Comparison of ENCODE assay signal across 11 mouse cellular contexts in genomic region chr13:111291958-111292493, GRCm38 (mm10). TPM values are rescaled to one million over a fixed set of nuclear protein-coding genes. Genes with fewer than 3 reads are reported as not detected.
A peak's percentile ranks its signal among the peaks of the same experiment; 100 is the strongest.
DNase-seq lines count a peak whose midpoint lies in the region; ATAC-seq and TF ChIP-seq lines count a peak whose summit lies in the region.
"Had no signal": no experiment of that assay in that cellular context is flagged by ENCODE, and none has a peak within 500 bp of the region (broad histone marks: within the 10 kb centered on the region; RNA-seq: fewer than 3 reads in every experiment).

No protein-coding gene starts in this region.

- H3K4me1 ChIP-seq in forebrain, embryonic 15.5 days, result 0 out of 2 replicates have a peak, but pooled peaks cover 4% of the 10 kb centered on the region
- H3K4me1 ChIP-seq in forebrain, embryonic 10.5 days, result no peaks in the 10 kb centered on the region; the same call in 1 of the 2 replicates
- peaks cover 43% of the 10 kb centered on the region for H3K4me1 ChIP-seq in heart, embryonic 13.5 days
- peaks cover 6% of the 10 kb centered on the region for H3K4me1 ChIP-seq in lung, adult 2 months (ENCODE audit: control insufficient read depth, insufficient read depth, low read length)
- peaks cover 12% of the 10 kb centered on the region; the same call in 1 of the 2 replicates for H3K4me1 ChIP-seq in small intestine, adult 2 months (ENCODE audit: control insufficient read depth, insufficient read depth, insufficient read length, low read length)

- DNase-seq in forebrain, embryonic 10.5 days (ENCODE audit: extremely low spot score, low spot score), result no peak
- peak; percentile 38 to 61 for DNase-seq in cerebellum, postnatal 4 days (ENCODE audit: low spot score in 2 of 2)
- peak; percentile 62 for DNase-seq in kidney, postnatal 10 days
- DNase-seq in lung, adult 2 months, result peak; percentile 11
- no peak for DNase-seq in thymus, postnatal 0 days (ENCODE audit: low spot score)

- no peaks in the 10 kb centered on the region for H3K27me3 ChIP-seq in forebrain, embryonic 15.5 days
- H3K27me3 ChIP-seq in forebrain, embryonic 10.5 days (ENCODE audit: poor library complexity, severe bottlenecking), result no peaks in the 10 kb centered on the region
- H3K27me3 ChIP-seq in heart, embryonic 13.5 days (replicated peaks), result no peaks in the 10 kb centered on the region
- no peaks in the 10 kb centered on the region for H3K27me3 ChIP-seq in small intestine, adult 2 months (ENCODE audit: control insufficient read depth, insufficient read depth, low read length)
- H3K27me3 ChIP-seq: CH12.LX had no signal

- no peak overlapping the region; the same call in 1 of the 2 replicates for H3K27ac ChIP-seq in forebrain, embryonic 15.5 days (replicated peaks)
- no peak overlapping the region for H3K27ac ChIP-seq in forebrain, embryonic 10.5 days
- peak overlapping the region; percentile 92 for H3K27ac ChIP-seq in heart, embryonic 13.5 days (replicated peaks)
- peak overlapping the region; percentile 66 for H3K27ac ChIP-seq in small intestine, adult 2 months (ENCODE audit: insufficient read depth, low read depth, low read length)

- 22% methylated on average over 7 of the region's 7 CpGs for WGBS in forebrain, embryonic 15.5 days
- WGBS in forebrain, embryonic 10.5 days, result 69% methylated on average over 7 of the region's 7 CpGs
- 31% methylated on average over 7 of the region's 7 CpGs for WGBS in heart, embryonic 13.5 days
- 21% methylated on average over 7 of the region's 7 CpGs for WGBS in lung, adult 2 months
- WGBS in small intestine, adult 2 months, result 31% methylated on average over 7 of the region's 7 CpGs

- no peak overlapping the region for H3K4me3 ChIP-seq in forebrain, embryonic 15.5 days
- no peak overlapping the region for H3K4me3 ChIP-seq in forebrain, embryonic 10.5 days
- H3K4me3 ChIP-seq in heart, embryonic 13.5 days, result no peak overlapping the region
- H3K4me3 ChIP-seq in lung, adult 2 months (replicated peaks; ENCODE audit: extremely low read depth, low read depth, low read length), result no peak overlapping the region
- H3K4me3 ChIP-seq in small intestine, adult 2 months (ENCODE audit: low read depth, low read length), result no peak overlapping the region
- H3K4me3 ChIP-seq: erythroblast, embryonic 14.5 days; myocyte had no signal

- H3K9me3 ChIP-seq in forebrain, embryonic 15.5 days, result no peaks in the 10 kb centered on the region
- H3K9me3 ChIP-seq in forebrain, embryonic 10.5 days, result no peaks in the 10 kb centered on the region
- H3K9me3 ChIP-seq in heart, embryonic 13.5 days, result no peaks in the 10 kb centered on the region

- H3K36me3 ChIP-seq in forebrain, embryonic 15.5 days, result no peaks in the 10 kb centered on the region
- H3K36me3 ChIP-seq in forebrain, embryonic 10.5 days (replicated peaks), result no peaks in the 10 kb centered on the region
- H3K36me3 ChIP-seq in heart, embryonic 13.5 days, result no peaks in the 10 kb centered on the region
- no peaks in the 10 kb centered on the region for H3K36me3 ChIP-seq in small intestine, adult 2 months (ENCODE audit: control insufficient read depth, insufficient read depth, low read length)

- no peak for TF ChIP-seq CTCF in lung, adult 2 months (IDR thresholded peaks at IDR 0.05; ENCODE audit: insufficient read depth, low read length)
- no peak for TF ChIP-seq CTCF in small intestine, adult 2 months (IDR thresholded peaks at IDR 0.05; ENCODE audit: extremely low read depth, insufficient read length, insufficient replicate concordance, low read depth, low read length)

- H3K9ac ChIP-seq in forebrain, embryonic 15.5 days (replicated peaks), result no peak overlapping the region
- H3K9ac ChIP-seq in heart, embryonic 13.5 days, result peak overlapping the region; percentile 44; the same call in 1 of the 2 replicates

- 0 out of 2 replicates have a peak, but pooled peaks have one; percentile 43 for ATAC-seq in forebrain, embryonic 15.5 days (replicated peaks)
- ATAC-seq in heart, embryonic 13.5 days (ENCODE audit: extremely low read depth, insufficient number of reproducible peaks, low FRiP score, low TSS enrichment), result 0 out of 2 replicates have a peak, but pooled peaks have one; percentile 15

- TF ChIP-seq POLR2A in lung, adult 2 months (IDR thresholded peaks at IDR 0.05; ENCODE audit: borderline replicate concordance, extremely low read depth, low read depth, low read length), result no peak
- no peak for TF ChIP-seq POLR2A in small intestine, adult 2 months (IDR thresholded peaks at IDR 0.05; ENCODE audit: low read depth, low read length)

- H3K4me2 ChIP-seq in forebrain, embryonic 15.5 days (replicated peaks), result no peak overlapping the region
- H3K4me2 ChIP-seq in heart, embryonic 13.5 days, result peak overlapping the region; percentile 36

RNA-seq across cellular contexts. Expression of gene Actbl2, which starts 37.2 kb away (rescaled TPM):
- not detected in 2 replicates for polyA plus RNA-seq in forebrain, embryonic 15.5 days (2015; fragmentation: Nextera tagmentation; extraction: Ambion mirVana)
- polyA plus RNA-seq in forebrain, embryonic 10.5 days (2016; fragmentation: Nextera tagmentation; extraction: Ambion mirVana), result not detected in 2 replicates
- not detected in 2 replicates for polyA plus RNA-seq in heart, embryonic 13.5 days (2015; fragmentation: Nextera tagmentation; extraction: Ambion mirVana)
- polyA plus RNA-seq in lung, adult 2 months (2012; rRNA removed), result not detected in 2 replicates
- polyA plus RNA-seq in small intestine, adult 2 months (2012; rRNA removed), result not detected in 2 replicates
- polyA plus RNA-seq in thymus, postnatal 0 days (2015; fragmentation: Nextera tagmentation; extraction: Ambion mirVana), result not detected in 2 replicates
- polyA plus RNA-seq: erythroblast, embryonic 14.5 days; myocyte had no signal

Comparison
In these comparisons a context has a peak if more than half of its experiments do, and no peak if none do; other contexts are left out.
1. H3K27ac ChIP-seq: peak in heart, embryonic 13.5 days (single experiment) and small intestine, adult 2 months (single experiment); none in forebrain, embryonic 15.5 days (single experiment) and forebrain, embryonic 10.5 days (single experiment).
2. DNase-seq: peak in cerebellum, postnatal 4 days (2 of 2), kidney, postnatal 10 days (single experiment) and lung, adult 2 months (single experiment); none in forebrain, embryonic 10.5 days (single experiment) and thymus, postnatal 0 days (single experiment).